ENCODE assay signal across 10 mouse cellular contexts in genomic region chr1:124674420-124674819, GRCm38 (mm10).
DNase-seq lines count a peak whose midpoint lies in the region; ATAC-seq and TF ChIP-seq lines count a peak whose summit lies in the region.
"Had no signal": no experiment of that assay in that cellular context is flagged by ENCODE, and none has a peak within 500 bp of the region (broad histone marks: within the 10 kb centered on the region; RNA-seq: fewer than 3 reads in every experiment).

No protein-coding gene starts in this region.

- no peak overlapping the region for H3K4me2 ChIP-seq in embryonic facial prominence, embryonic 11.5 days (ENCODE audit: low read depth, low read length)

- H3K79me2 ChIP-seq in MEL (ENCODE audit: control insufficient read depth, insufficient read depth, low read length, poor library complexity), result no peaks in the 10 kb centered on the region

- 28% methylated on average over 2 of the region's 2 CpGs for WGBS in embryonic facial prominence, embryonic 11.5 days

- H3K27ac ChIP-seq in layer of hippocampus, adult 2 months, result no peak overlapping the region
- H3K27ac ChIP-seq in MEL (ENCODE audit: control insufficient read depth, low read depth, low read length), result no peak overlapping the region
- H3K27ac ChIP-seq in embryonic facial prominence, embryonic 11.5 days (replicated peaks; ENCODE audit: low read depth, low read length), result no peak overlapping the region

- H3K4me1 ChIP-seq in MEL (ENCODE audit: control insufficient read depth in 1 of 2, insufficient read depth in 2 of 2, low read length in 2 of 2), result no peaks in the 10 kb centered on the region
- no peaks in the 10 kb centered on the region for H3K4me1 ChIP-seq in embryonic facial prominence, embryonic 11.5 days (ENCODE audit: control insufficient read depth, insufficient read depth, low read length)

- no peaks in the 10 kb centered on the region for H3K9me3 ChIP-seq in MEL (replicated peaks; ENCODE audit: insufficient read depth, low read length)
- H3K9me3 ChIP-seq in embryonic facial prominence, embryonic 11.5 days (replicated peaks; ENCODE audit: control insufficient read depth, low read length), result no peaks in the 10 kb centered on the region

- TF ChIP-seq EP300 in MEL (IDR thresholded peaks at IDR 0.05; ENCODE audit: low read depth in 1 of 2, low read length in 2 of 2), result no peak

- no peak for TF ChIP-seq POLR2A in MEL (IDR thresholded peaks at IDR 0.05; ENCODE audit: control insufficient read depth in 1 of 2, insufficient read depth in 1 of 2, low read depth in 1 of 2, low read length in 2 of 2, poor library complexity in 1 of 2)

- H3K36me3 ChIP-seq in MEL (ENCODE audit: control insufficient read depth in 1 of 2, insufficient read depth in 2 of 2, low read length in 2 of 2), result no peaks in the 10 kb centered on the region
- H3K36me3 ChIP-seq in embryonic facial prominence, embryonic 11.5 days (replicated peaks; ENCODE audit: control insufficient read depth, insufficient read depth, low read depth, low read length), result no peaks in the 10 kb centered on the region

- intact Hi-C loops in heart, postnatal 25 days (cut with DNase I), result no loop called here

- no peak for ATAC-seq in embryonic facial prominence, embryonic 11.5 days (replicated peaks; ENCODE audit: insufficient number of reproducible peaks, low FRiP score, low TSS enrichment, low read depth)

- peak; percentile 50 for TF ChIP-seq CTCF in layer of hippocampus, adult 2 months (conservative IDR thresholded peaks at IDR 0.05)
- TF ChIP-seq CTCF in MEL (IDR thresholded peaks at IDR 0.05 in 2 of 3, conservative IDR thresholded peaks at IDR 0.05 in 1 of 3; ENCODE audit: control insufficient read depth in 1 of 3, insufficient read depth in 1 of 3, low read depth in 2 of 3, low read length in 3 of 3, poor library complexity in 1 of 3, severe bottlenecking in 1 of 3), result peak; percentile 43 to 58 (median 50)

- H3K4me3 ChIP-seq in layer of hippocampus, adult 2 months, result no peak overlapping the region
- H3K4me3 ChIP-seq in MEL (ENCODE audit: control insufficient read depth in 1 of 2, insufficient read depth in 1 of 2, low read depth in 2 of 2, low read length in 2 of 2), result no peak overlapping the region
- H3K4me3 ChIP-seq in embryonic facial prominence, embryonic 11.5 days (ENCODE audit: low read depth, low read length), result no peak overlapping the region

- no peaks in the 10 kb centered on the region for H3K27me3 ChIP-seq in MEL (ENCODE audit: control insufficient read depth in 1 of 2, insufficient read depth in 2 of 2, low read length in 2 of 2)
- H3K27me3 ChIP-seq in embryonic facial prominence, embryonic 11.5 days (ENCODE audit: control insufficient read depth, insufficient read depth, low read length), result no peaks in the 10 kb centered on the region

- H3K9ac ChIP-seq in MEL (ENCODE audit: control insufficient read depth, low read depth, low read length, poor library complexity, severe bottlenecking), result no peak overlapping the region
- H3K9ac ChIP-seq in embryonic facial prominence, embryonic 11.5 days (replicated peaks; ENCODE audit: low read length), result no peak overlapping the region

- DNase-seq in adrenal gland, postnatal 36 days, result peak; percentile 9 to 10
- DNase-seq in adrenal gland, adult 8-10 months, result no peak
- no peak for DNase-seq in layer of hippocampus, adult 2 months (ENCODE audit: low spot score in 2 of 2)
- no peak for DNase-seq in layer of hippocampus, postnatal 10 days (ENCODE audit: low spot score in 2 of 2)
- DNase-seq in MEL (ENCODE audit: low read depth, low spot score), result peak; percentile 30
- DNase-seq in embryonic facial prominence, embryonic 11.5 days (ENCODE audit: low spot score), result peak; percentile 20
- no peak for DNase-seq in spleen, postnatal 14 days (ENCODE audit: low spot score in 2 of 2)
- DNase-seq in heart, postnatal 25 days (ENCODE audit: low spot score), result no peak
- DNase-seq: heart, postnatal 4 days; lung, postnatal 10 days had no signal

- peak; percentile 47 for TF ChIP-seq RAD21 in MEL (IDR thresholded peaks at IDR 0.05; ENCODE audit: low read depth, low read length)

TF ChIP-seq in MEL, 35 proteins besides CTCF, POLR2A, EP300 and RAD21:
- TF ChIP-seq SMC3 (IDR thresholded peaks at IDR 0.05; ENCODE audit: low read depth, low read length) (peak; percentile 42), ZC3H11A (IDR thresholded peaks at IDR 0.05; ENCODE audit: low read depth, low read length) (peak; percentile 31; the same call in 1 of the 2 replicates), SIN3A (IDR thresholded peaks at IDR 0.05; ENCODE audit: low read length) (no peak), MEF2A (IDR thresholded peaks at IDR 0.05; ENCODE audit: extremely low read depth, insufficient replicate concordance, low read depth, low read length, poor library complexity, severe bottlenecking) (no peak), RCOR1 (IDR thresholded peaks at IDR 0.05; ENCODE audit: low read depth, low read length) (no peak), TCF12 (IDR thresholded peaks at IDR 0.05; ENCODE audit: low read depth, low read length) (no peak), ZNF384 (IDR thresholded peaks at IDR 0.05; ENCODE audit: low read depth, low read length) (no peak), MYC (IDR thresholded peaks at IDR 0.05; ENCODE audit: low read depth, low read length) (no peak), E2F4 (IDR thresholded peaks at IDR 0.05; ENCODE audit: borderline replicate concordance, low read depth, low read length) (no peak), GATA1 (IDR thresholded peaks at IDR 0.05; ENCODE audit: low read depth, low read length) (no peak), USF1 (IDR thresholded peaks at IDR 0.05; ENCODE audit: low read depth, low read length) (0 out of 2 replicates have a peak, but pooled peaks have one; percentile 32)

Comparison
In these comparisons a context has a peak if more than half of its experiments do, and no peak if none do; other contexts are left out.
1. DNase-seq: peak in adrenal gland, postnatal 36 days (2 of 2), MEL (single experiment) and embryonic facial prominence, embryonic 11.5 days (single experiment); none in adrenal gland, adult 8-10 months (single experiment), layer of hippocampus, adult 2 months (0 of 2), layer of hippocampus, postnatal 10 days (0 of 2), spleen, postnatal 14 days (0 of 2) and heart, postnatal 25 days (single experiment).